Mouse (Mus musculus): ENCODE data around the gene Zfp109. TPM values are rescaled to one million over a fixed set of nuclear protein-coding genes. Genes with fewer than 3 reads are reported as not detected.
A peak's percentile ranks its signal among the peaks of the same experiment; 100 is the strongest.

Zfp109 gene
- polyA plus RNA-seq, 1 experiment from 2014 or later = 6.4 TPM

DNA sequence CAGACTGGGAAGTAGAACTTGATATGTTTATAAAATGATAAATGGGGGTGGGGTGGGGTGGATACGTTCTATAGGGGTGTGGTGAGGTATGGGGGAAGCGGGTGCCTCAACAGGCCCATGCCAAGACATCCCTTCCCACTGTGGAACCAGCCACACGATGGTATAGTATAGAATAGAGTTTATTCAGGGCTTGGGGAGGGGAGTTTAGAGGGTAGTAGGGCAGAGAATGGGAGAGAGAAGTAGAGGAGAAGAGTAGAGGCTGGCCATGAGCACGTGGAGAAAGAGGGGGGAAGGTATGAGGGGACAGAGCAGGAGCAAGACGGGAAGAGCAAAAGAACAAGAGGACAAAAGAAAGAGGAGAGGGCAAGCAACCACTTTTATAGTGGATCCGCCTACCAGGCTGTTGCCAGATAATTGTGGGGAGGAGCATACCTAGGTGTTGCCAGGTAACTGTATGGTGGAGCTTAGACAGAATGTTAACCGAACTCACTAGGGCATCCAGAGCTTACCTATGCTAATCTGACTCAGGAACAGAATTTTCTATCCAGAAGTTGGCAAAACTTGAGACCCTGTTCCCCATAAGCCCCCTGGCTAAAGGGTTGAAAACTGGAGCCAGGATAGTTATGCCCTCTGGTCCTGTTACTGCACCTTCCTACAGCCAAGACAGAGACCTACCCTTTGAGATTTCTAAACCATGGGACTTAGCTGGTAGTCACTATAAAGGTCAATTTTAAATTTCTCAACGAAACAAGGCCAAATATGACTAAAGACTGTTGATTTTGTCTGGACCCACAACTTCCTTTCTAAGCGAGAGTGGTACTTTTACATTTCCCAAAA lies 16.6 kb upstream of the Zfp109 start:
- no peaks in the 10 kb centered on the region for H3K4me1 ChIP-seq (ENCODE audit: control insufficient read depth, insufficient read depth, low read length)
- H3K27ac ChIP-seq (ENCODE audit: low read length) = no peak overlapping the region
- peak overlapping the region; percentile 62 for H3K4me2 ChIP-seq (replicated peaks; ENCODE audit: low read depth, low read length)
- no peaks in the 10 kb centered on the region for H3K27me3 ChIP-seq (ENCODE audit: control insufficient read depth, insufficient read depth, low read length)
- H3K9ac ChIP-seq (replicated peaks; ENCODE audit: low read depth, low read length) = no peak overlapping the region
- no peaks in the 10 kb centered on the region for H3K9me3 ChIP-seq (ENCODE audit: control insufficient read depth, low read depth, low read length)
- peak; percentile 35; the same call in 1 of the 2 replicates for ATAC-seq (ENCODE audit: insufficient number of reproducible peaks, insufficient read depth, low FRiP score, low read depth)
- H3K4me3 ChIP-seq (ENCODE audit: low read depth, low read length) = peak overlapping the region; percentile 51
- no peaks in the 10 kb centered on the region for H3K36me3 ChIP-seq (ENCODE audit: control insufficient read depth, insufficient read depth, low read length)
- WGBS = 63% methylated on average over 9 of the region's 9 CpGs

DNA sequence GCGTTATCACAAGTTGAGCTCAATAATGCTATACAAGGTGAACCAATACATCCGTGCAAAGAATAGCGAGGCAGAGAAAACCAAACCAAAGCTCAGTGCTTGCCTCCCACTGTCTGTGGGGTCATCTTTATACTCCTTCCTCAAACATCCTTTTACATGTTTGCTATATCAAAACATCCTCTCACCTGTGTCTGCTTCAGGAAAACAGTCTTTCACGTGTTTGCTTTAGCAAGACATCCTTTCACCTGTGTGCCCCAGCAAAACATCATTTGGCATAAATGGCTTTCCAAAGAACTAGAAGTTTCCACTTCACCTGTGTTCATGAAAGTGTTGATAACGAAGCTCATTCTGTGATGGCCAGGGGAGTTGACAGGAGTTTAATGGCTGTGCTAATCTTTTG lies 26.0 kb downstream of the Zfp109 start, which contains the start of gene Zfp111:
Gene Zfp111 (minus strand): TSS at position 101 of the 400 bp plus-strand sequence.
- Histone ChIP-seq H3K4me3 (ENCODE audit: low read depth, low read length) (no peak within 1 kb of the TSS), H3K4me1 (ENCODE audit: control insufficient read depth, insufficient read depth, low read length) (no peaks in the 10 kb centered on the region), H3K36me3 (ENCODE audit: control insufficient read depth, insufficient read depth, low read length) (no peaks in the 10 kb centered on the region), H3K9me3 (ENCODE audit: control insufficient read depth, low read depth, low read length) (no peaks in the 10 kb centered on the region), H3K9ac (replicated peaks; ENCODE audit: low read depth, low read length) (no peak within 1 kb of the TSS), H3K27me3 (ENCODE audit: control insufficient read depth, insufficient read depth, low read length) (no peaks in the 10 kb centered on the region), H3K4me2 (replicated peaks; ENCODE audit: low read depth, low read length) (no peak within 1 kb of the TSS), H3K27ac (ENCODE audit: low read length) (no peak within 1 kb of the TSS)
- WGBS = 77% methylated on average over 5 of the region's 5 CpGs
- no peak for ATAC-seq (ENCODE audit: insufficient number of reproducible peaks, insufficient read depth, low FRiP score, low read depth)

DNA sequence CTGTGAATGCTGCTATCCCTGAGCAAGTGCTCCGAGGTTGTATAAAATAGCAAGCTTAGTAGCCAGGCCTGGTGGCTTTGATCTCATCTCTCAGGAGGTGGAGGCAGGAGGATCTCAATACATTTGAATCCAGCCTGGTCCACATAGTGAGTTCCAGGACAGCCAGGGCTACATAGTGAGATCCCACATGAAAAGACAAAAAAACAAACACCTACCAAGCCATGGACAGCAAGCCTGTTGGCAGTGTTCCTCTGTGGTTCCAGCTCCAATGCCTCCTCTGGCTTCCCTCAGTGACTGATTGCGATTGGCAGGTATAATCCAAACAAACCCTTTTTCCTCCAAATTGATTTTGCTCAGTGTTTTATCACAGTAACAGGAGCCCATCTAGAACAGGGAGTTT lies 27.1 kb downstream of the Zfp109 start:
- Histone ChIP-seq H3K27me3 (ENCODE audit: control insufficient read depth, insufficient read depth, low read length) (no peaks in the 10 kb centered on the region), H3K4me1 (ENCODE audit: control insufficient read depth, insufficient read depth, low read length) (no peaks in the 10 kb centered on the region), H3K4me3 (ENCODE audit: low read depth, low read length) (no peak overlapping the region), H3K9ac (replicated peaks; ENCODE audit: low read depth, low read length) (no peak overlapping the region), H3K36me3 (ENCODE audit: control insufficient read depth, insufficient read depth, low read length) (peaks cover 6% of the 10 kb centered on the region; the same call in 1 of the 2 replicates), H3K27ac (ENCODE audit: low read length) (no peak overlapping the region), H3K4me2 (replicated peaks; ENCODE audit: low read depth, low read length) (no peak overlapping the region), H3K9me3 (ENCODE audit: control insufficient read depth, low read depth, low read length) (no peaks in the 10 kb centered on the region)
- no peak for ATAC-seq (ENCODE audit: insufficient number of reproducible peaks, insufficient read depth, low FRiP score, low read depth)
- 62% methylated on average over 2 of the region's 2 CpGs for WGBS

DNA sequence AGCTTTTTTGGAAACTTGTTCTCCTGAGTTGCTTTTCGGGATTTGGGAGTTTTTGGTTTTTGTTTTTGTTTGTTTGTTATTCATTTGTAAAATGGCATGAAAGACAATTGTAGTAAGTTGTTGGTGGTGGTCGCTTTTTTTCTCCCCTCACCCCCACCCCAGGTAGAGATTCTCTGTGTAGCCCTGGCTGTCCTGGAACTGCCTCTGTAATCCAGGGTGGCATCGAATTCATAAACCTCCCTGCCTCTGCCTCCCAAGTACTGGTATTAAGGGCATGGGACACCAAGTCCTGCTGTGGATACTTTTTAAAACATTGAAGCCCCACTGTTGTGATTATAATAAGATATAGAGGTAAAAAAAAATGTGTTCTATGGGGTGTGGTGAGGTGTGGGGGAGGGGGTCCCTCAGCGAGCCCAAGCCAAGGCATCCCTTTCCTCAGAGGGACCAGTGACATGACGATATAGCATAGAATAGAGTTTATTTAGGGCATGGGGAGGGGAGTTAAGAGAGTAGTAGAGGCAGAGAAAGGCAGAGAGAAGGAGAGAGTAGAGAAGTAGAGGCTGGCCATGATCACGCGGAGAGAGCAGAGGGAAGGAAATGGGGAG lies 29.0 kb downstream of the Zfp109 start:
- Histone ChIP-seq H3K9ac (replicated peaks; ENCODE audit: low read depth, low read length) (no peak overlapping the region), H3K4me2 (replicated peaks; ENCODE audit: low read depth, low read length) (peak overlapping the region; percentile 74), H3K27ac (ENCODE audit: low read length) (no peak overlapping the region), H3K4me3 (ENCODE audit: low read depth, low read length) (peak overlapping the region; percentile 65), H3K4me1 (ENCODE audit: control insufficient read depth, insufficient read depth, low read length) (no peaks in the 10 kb centered on the region), H3K36me3 (ENCODE audit: control insufficient read depth, insufficient read depth, low read length) (peaks cover 16% of the 10 kb centered on the region), H3K9me3 (ENCODE audit: control insufficient read depth, low read depth, low read length) (no peaks in the 10 kb centered on the region), H3K27me3 (ENCODE audit: control insufficient read depth, insufficient read depth, low read length) (no peaks in the 10 kb centered on the region)
- peak; percentile 38; the same call in 1 of the 2 replicates for ATAC-seq (ENCODE audit: insufficient number of reproducible peaks, insufficient read depth, low FRiP score, low read depth)
- WGBS = 64% methylated on average over 7 of the region's 7 CpGs

DNA sequence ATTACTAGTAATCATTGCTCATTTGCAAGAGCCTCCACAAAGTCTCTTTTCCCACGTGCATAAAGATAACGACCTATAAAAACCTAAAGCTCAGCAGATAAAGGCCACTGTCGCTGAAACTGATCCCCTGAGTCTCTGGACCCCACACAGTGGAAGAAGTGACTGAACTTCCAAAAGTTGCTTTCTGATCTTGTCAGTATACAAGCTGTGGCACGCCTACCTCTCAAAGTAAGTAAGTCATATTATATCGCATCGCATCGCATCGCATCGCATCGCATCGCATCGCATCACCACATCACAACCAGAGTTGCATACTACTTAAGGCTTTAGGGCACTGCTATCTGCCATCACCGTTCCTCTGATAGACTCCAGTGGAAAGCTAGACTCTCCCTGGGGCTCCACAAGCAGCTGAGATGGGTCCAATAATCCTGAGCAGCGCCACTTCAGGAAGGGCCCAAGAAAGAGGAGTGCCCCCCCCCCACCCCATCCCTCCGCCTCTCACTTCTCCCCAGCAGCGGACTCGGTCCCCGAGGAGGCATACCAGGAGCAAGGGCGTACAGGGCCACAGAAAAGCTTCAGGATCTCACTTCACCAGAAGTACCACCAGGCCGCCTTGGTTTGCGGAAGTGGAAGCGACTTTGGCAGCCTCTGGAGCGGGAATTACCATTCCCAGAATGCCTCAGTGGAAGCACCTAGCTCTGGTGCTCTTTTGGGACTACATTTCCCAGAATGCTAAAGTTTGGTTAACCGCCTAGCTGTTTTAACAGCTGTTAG lies 29.7 kb downstream of the Zfp109 start:
- WGBS = 12% methylated on average over 24 of the region's 24 CpGs
- Histone ChIP-seq H3K9ac (replicated peaks; ENCODE audit: low read depth, low read length) (peak overlapping the region; percentile 76), H3K27me3 (ENCODE audit: control insufficient read depth, insufficient read depth, low read length) (no peaks in the 10 kb centered on the region), H3K4me1 (ENCODE audit: control insufficient read depth, insufficient read depth, low read length) (no peaks in the 10 kb centered on the region), H3K9me3 (ENCODE audit: control insufficient read depth, low read depth, low read length) (no peaks in the 10 kb centered on the region), H3K4me2 (replicated peaks; ENCODE audit: low read depth, low read length) (peak overlapping the region; percentile 74), H3K36me3 (ENCODE audit: control insufficient read depth, insufficient read depth, low read length) (peaks cover 20% of the 10 kb centered on the region), H3K4me3 (ENCODE audit: low read depth, low read length) (peak overlapping the region; percentile 65), H3K27ac (ENCODE audit: low read length) (peak overlapping the region; percentile 80)
- ATAC-seq (ENCODE audit: insufficient number of reproducible peaks, insufficient read depth, low FRiP score, low read depth) = peak; percentile 89

DNA sequence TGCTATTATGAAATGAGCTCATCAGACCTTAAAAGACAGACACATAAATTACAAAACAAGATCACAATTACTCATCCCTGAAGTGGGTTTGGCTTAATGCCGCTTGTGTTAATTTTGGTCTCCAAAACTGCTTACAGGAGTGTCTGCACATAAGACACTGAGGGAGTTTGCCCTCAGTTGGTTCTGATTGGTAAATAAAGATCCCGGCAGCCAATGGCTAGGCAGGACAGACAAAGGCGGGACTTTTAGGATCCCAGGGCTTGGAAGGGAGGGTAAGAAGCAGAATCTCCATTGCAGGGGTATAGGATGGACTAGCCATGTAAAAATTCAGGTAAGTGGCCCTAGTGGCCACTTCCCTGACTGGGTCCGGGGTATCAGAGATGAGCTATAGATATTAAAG lies 40.4 kb downstream of the Zfp109 start:
- Histone ChIP-seq H3K4me1 (ENCODE audit: control insufficient read depth, insufficient read depth, low read length) (no peaks in the 10 kb centered on the region), H3K27ac (ENCODE audit: low read length) (no peak overlapping the region), H3K4me3 (ENCODE audit: low read depth, low read length) (no peak overlapping the region), H3K36me3 (ENCODE audit: control insufficient read depth, insufficient read depth, low read length) (peaks cover 35% of the 10 kb centered on the region), H3K9ac (replicated peaks; ENCODE audit: low read depth, low read length) (no peak overlapping the region), H3K9me3 (ENCODE audit: control insufficient read depth, low read depth, low read length) (peaks cover 3% of the 10 kb centered on the region; the same call in 1 of the 2 replicates), H3K4me2 (replicated peaks; ENCODE audit: low read depth, low read length) (no peak overlapping the region), H3K27me3 (ENCODE audit: control insufficient read depth, insufficient read depth, low read length) (no peaks in the 10 kb centered on the region)
- WGBS = 94% methylated on average over 4 of the region's 4 CpGs
- ATAC-seq (ENCODE audit: insufficient number of reproducible peaks, insufficient read depth, low FRiP score, low read depth) = no peak

- H3K4me1 ChIP-seq (ENCODE audit: control insufficient read depth, insufficient read depth, low read length) = no peaks in the 10 kb centered on the region
- WGBS = 79% methylated on average over 3 of the region's 3 CpGs
- no peaks in the 10 kb centered on the region; the same call in 1 of the 2 replicates for H3K9me3 ChIP-seq (ENCODE audit: control insufficient read depth, low read depth, low read length)
- H3K27ac ChIP-seq (ENCODE audit: low read length) = no peak overlapping the region
- no peak overlapping the region for H3K9ac ChIP-seq (replicated peaks; ENCODE audit: low read depth, low read length)
- H3K27me3 ChIP-seq (ENCODE audit: control insufficient read depth, insufficient read depth, low read length) = no peaks in the 10 kb centered on the region
- H3K36me3 ChIP-seq (ENCODE audit: control insufficient read depth, insufficient read depth, low read length) = peaks cover 11% of the 10 kb centered on the region
- ATAC-seq (ENCODE audit: insufficient number of reproducible peaks, insufficient read depth, low FRiP score, low read depth) = no peak
- H3K4me2 ChIP-seq (replicated peaks; ENCODE audit: low read depth, low read length) = no peak overlapping the region
- H3K4me3 ChIP-seq (ENCODE audit: low read depth, low read length) = no peak overlapping the region
Measured at GRCm38 (mm10) chr7:24193157-24193556, 44.2 kb downstream of the Zfp109 start.

GRCm38 (mm10) chr7:24191361-24191760 lies 46.0 kb downstream of the Zfp109 start:
- 76% methylated on average over 2 of the region's 2 CpGs for WGBS
- no peak for ATAC-seq (ENCODE audit: insufficient number of reproducible peaks, insufficient read depth, low FRiP score, low read depth)
- H3K9ac ChIP-seq (replicated peaks; ENCODE audit: low read depth, low read length) = no peak overlapping the region
- H3K36me3 ChIP-seq (ENCODE audit: control insufficient read depth, insufficient read depth, low read length) = peaks cover 5% of the 10 kb centered on the region; the same call in 1 of the 2 replicates
- no peak overlapping the region for H3K27ac ChIP-seq (ENCODE audit: low read length)
- no peak overlapping the region for H3K4me2 ChIP-seq (replicated peaks; ENCODE audit: low read depth, low read length)
- H3K9me3 ChIP-seq (ENCODE audit: control insufficient read depth, low read depth, low read length) = no peaks in the 10 kb centered on the region
- H3K4me3 ChIP-seq (ENCODE audit: low read depth, low read length) = no peak overlapping the region
- no peaks in the 10 kb centered on the region for H3K27me3 ChIP-seq (ENCODE audit: control insufficient read depth, insufficient read depth, low read length)
- no peaks in the 10 kb centered on the region for H3K4me1 ChIP-seq (ENCODE audit: control insufficient read depth, insufficient read depth, low read length)

Measured in stomach, embryonic 14.5 days (tissue).